Mouse (Mus musculus): ENCODE measurements around the gene Schip1. TPM values are rescaled to one million over a fixed set of nuclear protein-coding genes. Genes with fewer than 3 reads are reported as not detected.

Schip1 gene
- total RNA-seq, 2 experiments from 2014 or later = 2.6 TPM

DNA sequence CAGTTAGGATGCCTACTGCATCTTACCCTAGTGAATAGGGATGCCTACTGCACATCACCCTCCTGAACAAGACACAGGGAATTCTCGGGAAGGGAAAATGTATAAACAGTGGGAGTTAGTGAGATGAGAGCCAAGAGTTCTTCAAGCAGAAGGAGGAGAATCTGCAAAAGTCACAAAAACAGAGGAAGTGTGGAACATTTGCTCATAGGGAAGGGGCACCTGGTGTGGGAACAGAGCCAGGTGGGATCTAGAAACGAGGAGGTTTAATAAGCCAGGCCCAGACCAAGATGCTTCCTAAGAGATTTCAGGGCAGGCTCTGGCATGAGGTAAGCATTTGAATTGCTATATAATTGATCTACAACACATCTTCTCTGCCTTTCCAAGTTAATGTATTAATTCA is 186.0 kb downstream of the Schip1 start:
- no peak for ATAC-seq (replicated peaks; ENCODE audit: low FRiP score, low TSS enrichment, poor library complexity, severe bottlenecking)

DNA sequence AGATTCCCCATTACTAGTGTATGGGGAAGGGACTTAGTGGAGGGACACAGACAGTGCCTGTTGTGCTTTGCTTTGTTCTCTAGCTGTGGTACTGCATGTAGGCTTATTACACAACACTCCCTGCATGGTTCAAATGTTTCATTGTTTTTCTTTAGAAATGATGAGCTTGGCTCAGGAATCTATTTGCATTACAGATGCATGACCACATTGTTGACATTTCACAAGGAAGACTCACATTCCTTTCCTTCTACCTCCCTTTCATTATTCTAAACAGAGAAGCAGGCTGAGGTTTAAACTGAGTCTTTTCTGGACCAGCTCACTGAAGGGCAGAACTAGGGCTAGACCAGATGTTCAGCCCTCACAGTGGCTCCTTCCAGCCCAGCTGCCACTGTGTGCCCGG is 187.7 kb downstream of the Schip1 start:
- ATAC-seq (replicated peaks; ENCODE audit: low FRiP score, low TSS enrichment, poor library complexity, severe bottlenecking) = no peak

DNA sequence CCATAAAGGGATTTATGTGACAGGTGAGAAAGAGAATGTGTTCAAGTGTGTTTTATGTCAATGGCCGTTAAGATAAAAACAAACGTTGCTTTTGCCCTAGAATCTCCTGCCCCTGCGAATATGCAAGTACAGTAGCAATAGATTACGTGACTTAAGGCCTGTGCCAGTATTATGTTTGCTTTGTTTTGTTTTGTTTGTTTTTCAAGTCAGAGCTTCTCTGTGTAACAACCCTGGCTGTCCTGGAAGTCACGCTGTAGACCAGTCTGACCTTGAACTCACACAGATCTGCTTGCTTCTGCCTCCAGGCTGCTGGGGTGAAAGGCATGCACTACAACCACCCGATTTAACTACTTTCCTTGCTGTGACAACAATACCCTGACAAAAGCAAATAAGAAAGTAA is 197.7 kb downstream of the Schip1 start:
- ATAC-seq (replicated peaks; ENCODE audit: low FRiP score, low TSS enrichment, poor library complexity, severe bottlenecking) = no peak

DNA sequence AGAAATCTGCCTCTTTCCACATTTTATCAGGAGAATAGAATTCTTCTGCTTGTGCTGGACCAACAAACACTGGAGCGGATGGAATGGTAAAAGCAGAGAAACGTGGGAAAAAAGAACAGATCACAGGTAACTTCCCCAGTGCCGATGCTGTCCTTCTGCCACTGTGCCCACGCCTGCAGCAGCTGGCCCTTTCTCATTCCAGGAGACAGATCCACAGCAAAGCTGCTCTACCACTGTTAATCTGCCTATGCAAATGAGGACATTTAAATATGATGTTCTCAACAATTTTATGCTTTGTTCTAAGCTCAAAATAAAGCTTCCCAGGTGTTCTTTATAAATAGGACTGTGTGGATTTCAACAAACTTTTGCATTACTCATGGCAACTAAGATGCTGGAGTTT is 203.3 kb downstream of the Schip1 start:
- no peak for ATAC-seq (replicated peaks; ENCODE audit: low FRiP score, low TSS enrichment, poor library complexity, severe bottlenecking)

DNA sequence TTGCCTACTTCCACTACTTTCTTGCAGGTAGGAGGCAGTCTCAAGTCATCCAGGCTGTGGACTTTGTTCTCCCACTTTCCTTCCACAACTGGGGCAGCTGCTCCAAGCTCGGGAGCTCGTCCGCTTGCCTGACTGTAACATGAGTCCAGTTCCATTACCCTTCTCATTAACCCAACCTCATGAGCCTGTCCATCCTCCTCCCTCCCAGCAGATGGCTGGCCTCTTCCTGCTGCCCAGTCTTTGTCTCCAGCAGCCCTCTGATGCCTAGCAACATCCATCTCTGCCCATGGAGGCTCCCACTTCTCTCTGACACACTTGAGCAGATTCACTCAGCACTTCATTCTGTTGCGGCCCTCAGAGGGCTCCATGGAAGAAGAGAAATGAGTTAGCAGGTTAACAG is 204.6 kb downstream of the Schip1 start:
- ATAC-seq (replicated peaks; ENCODE audit: low FRiP score, low TSS enrichment, poor library complexity, severe bottlenecking) = no peak

DNA sequence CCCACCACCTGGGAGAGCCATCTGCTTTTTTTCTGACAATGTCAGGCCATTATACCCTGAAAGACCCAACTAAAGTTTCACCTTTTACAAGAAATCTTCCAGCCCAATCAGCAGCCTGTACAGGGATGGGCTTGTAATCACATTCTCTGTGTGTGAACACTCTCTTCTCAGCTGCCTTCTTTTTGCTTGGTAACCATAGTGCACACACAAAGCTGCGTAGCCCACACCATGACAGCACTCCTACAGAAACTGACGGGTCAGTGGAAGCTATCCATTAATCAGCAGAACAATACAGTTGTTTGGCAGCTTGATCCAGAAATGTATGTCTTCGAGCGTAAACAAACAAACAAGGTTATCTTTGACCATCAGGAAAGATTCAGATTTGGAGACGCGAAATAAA is 205.6 kb downstream of the Schip1 start:
- ATAC-seq (replicated peaks; ENCODE audit: low FRiP score, low TSS enrichment, poor library complexity, severe bottlenecking) = no peak

DNA sequence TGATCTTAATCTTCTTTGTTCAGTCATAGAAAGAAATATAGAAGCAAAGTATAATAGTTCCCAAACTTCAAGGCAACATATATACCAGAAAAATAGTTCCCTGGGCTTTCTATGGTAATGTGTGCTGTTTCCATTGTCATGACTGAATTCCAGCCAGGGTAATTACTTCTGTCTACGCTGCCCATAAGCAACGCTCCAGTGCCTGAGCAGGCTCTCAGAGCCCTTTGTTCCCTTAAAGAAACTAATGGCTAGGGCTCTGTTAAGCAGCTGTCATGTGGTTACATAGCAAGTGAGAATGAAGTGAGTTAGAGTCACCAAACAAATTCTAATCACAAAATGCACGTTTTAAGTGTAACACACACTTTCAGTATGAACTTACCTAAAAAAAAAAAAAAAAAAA is 206.9 kb downstream of the Schip1 start:
- ATAC-seq (replicated peaks; ENCODE audit: low FRiP score, low TSS enrichment, poor library complexity, severe bottlenecking) = no peak

DNA sequence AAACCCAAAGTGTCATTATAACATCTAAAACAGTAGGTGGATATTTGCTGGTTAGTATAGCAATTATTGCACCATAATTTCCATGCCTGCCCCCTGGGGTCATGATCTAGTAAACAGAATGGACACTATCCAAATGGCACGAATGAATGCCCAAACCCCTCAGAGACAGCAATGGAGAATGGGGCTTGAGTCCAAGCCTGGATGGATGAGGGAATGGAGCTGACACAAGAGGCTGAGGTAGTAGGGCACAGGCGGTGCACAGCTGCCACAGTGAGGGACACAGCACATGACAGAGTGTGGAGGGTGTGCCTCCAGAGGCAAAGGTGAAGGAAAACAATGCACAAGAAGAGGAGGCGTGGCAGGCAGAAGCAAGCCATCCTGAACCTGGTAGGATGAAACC is 207.3 kb downstream of the Schip1 start:
- ATAC-seq (replicated peaks; ENCODE audit: low FRiP score, low TSS enrichment, poor library complexity, severe bottlenecking) = no peak

DNA sequence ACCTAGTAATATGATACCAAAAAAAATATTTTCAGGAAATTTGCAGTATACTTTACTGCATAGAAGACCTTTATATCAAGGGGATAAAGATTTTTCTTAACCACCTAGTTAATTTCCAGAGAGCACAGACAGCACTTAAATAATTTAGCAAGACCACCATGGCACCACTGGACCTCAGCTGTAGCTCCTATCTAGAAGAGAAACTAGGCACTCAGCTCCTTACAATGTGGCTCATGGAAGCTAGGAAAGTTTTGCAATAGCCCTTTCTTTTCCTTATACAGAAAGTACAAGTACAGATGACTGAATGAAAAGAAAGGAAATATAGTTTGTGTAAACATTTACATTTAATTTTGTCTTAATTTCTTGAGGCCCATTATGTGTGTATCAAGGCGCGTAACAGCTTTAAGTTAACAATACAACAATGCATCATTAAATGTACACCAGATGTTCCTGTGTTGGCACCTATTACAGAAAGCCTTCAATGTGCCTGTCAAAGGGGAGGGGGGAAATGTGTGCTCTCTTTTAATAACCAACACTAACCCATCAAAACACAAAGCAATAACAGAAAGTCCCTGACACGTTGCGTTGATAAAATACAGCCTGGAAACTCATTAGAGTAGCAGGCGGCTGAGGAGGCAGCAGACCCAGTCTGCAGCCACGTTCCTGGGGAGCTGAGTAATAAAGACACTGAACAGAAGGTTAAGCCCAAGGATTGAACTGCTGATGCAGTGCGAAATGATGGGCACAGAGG is 218.4 kb downstream of the Schip1 start:
- no peak for ATAC-seq (replicated peaks; ENCODE audit: low FRiP score, low TSS enrichment, poor library complexity, severe bottlenecking)

DNA sequence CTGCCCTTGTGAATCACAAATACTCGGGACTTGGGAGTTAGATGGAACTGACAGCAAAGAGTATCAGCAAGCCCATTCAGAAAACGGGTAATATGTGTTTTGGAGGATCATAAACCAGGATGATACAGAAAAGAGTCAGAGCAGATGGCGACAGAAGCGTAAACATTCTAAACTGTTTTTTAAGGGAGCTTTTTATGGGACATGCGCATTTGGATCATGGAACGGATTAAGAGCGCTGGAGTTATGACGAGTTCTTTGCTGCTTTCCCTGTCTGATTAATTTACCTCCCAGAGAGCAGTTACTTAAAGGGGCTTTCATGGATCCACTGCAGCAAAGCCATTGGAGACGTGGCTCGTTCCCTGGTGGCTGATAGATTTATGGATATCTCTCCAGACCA is 219.0 kb downstream of the Schip1 start:
- ATAC-seq (replicated peaks; ENCODE audit: low FRiP score, low TSS enrichment, poor library complexity, severe bottlenecking) = no peak

DNA sequence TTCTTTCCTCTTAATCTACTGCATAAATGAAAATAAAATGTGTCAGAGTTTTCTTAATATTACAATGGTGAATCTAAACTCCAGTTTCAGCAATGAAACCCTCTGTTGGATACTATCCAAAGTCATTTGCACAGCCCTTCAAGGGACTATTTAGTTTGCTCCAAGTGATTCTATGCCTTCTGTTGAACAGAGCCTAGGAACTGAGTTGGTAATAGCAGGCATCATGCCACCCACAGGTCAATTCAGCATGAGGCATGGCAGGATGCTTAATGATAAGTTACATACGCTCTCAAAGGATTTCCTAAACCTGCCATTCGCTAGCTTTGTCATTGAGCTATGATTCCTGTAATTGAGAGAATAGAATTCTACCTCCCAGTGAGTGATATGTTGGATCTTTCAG is 219.9 kb downstream of the Schip1 start:
- ATAC-seq (replicated peaks; ENCODE audit: low FRiP score, low TSS enrichment, poor library complexity, severe bottlenecking) = no peak

DNA sequence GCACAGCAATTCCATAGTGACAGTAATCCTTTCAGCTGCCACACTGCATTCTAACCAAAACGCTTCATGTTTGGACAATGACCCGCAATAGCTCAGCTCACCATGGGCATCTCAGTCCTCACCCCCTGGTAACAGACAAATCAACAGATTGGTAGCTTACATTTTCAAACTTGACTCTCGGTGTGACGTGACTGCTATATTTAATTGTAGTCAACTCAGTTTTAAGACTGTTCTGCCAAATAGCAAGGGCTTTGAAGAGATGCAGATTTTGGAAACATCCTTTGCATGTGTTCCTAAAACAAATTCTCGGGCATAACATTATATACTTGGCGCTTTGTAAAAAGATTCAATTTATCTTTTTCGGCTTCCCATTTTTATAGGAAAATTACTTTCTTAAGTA is 232.2 kb downstream of the Schip1 start:
- ATAC-seq (replicated peaks; ENCODE audit: low FRiP score, low TSS enrichment, poor library complexity, severe bottlenecking) = no peak

DNA sequence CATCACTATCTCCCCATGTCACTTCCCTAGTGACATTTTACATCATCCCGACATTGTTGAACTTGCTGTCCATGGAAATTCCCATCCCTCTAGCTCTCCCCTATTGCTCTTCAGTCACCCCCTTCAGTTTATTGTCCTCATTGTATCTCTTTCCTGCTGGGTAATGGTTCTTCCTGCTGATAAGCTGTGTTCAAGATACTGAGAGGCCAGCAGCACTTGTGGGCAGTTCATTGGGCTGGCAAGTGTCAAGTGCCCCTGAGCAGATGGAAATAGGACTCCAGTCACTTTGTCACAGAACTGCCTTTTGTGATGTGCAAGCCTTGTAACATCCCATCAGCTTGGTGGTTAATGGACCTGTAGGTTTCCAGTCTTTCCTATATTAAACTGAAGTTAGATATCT is 241.0 kb downstream of the Schip1 start:
- ATAC-seq (replicated peaks; ENCODE audit: low FRiP score, low TSS enrichment, poor library complexity, severe bottlenecking) = no peak

DNA sequence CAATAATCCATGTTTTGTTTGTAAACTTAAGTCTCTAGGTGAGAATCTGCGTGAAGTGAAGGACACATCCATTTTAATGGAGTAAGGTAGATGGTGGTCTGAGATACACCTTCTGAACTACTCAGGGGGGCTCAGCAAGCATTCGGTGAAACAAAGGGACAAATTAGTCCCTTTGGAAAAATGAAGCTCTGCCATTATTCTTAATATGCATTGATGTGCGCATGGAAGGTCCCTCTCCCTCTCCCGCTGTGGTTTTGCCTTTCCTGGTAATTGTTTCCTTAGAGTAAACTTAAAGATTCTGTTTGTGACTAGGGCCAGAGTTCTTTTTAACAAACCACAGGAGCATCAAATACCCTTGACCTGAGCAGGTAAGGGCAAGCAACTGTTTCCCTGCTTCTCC is 242.1 kb downstream of the Schip1 start:
- ATAC-seq (replicated peaks; ENCODE audit: low FRiP score, low TSS enrichment, poor library complexity, severe bottlenecking) = no peak

DNA sequence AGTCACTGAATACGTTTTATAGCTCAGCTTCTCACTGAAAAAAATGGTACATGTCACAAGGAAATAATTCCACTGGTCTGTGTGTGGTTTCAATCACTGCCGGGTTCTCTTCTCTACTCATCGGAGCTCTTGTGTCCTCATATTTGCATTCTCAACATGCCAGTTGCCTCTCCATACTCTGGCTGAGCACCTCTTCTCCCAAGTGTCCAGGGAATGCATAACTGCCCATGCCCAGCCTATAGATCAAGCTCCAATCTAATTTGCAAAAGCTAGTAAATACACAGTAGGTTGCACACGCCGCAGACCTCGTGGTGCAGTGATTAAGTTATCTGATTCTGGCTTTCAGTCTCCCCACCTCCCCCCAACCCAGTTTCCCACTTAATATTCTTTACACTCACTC is 261.0 kb downstream of the Schip1 start:
- ATAC-seq (replicated peaks; ENCODE audit: low FRiP score, low TSS enrichment, poor library complexity, severe bottlenecking) = no peak

DNA sequence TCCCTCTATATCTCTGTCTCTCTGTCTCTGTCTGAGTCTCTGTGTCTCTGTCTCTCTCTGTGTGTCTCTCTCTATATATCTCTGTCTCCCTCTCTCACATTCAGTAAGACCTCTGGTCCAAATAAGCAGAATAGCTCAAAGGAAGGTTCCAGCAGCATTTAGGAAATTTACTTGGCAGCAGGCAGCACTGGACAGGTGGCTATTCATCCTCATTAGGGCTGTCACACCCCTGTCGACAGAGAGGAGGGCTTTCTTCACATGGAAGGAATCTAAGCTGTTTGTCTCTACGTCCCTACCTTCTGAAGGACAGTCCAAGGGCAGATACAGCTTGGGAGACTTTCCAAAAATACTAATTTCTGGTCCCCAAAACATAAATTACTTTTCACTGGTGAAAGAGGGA is 267.9 kb downstream of the Schip1 start:
- ATAC-seq (replicated peaks; ENCODE audit: low FRiP score, low TSS enrichment, poor library complexity, severe bottlenecking) = no peak

DNA sequence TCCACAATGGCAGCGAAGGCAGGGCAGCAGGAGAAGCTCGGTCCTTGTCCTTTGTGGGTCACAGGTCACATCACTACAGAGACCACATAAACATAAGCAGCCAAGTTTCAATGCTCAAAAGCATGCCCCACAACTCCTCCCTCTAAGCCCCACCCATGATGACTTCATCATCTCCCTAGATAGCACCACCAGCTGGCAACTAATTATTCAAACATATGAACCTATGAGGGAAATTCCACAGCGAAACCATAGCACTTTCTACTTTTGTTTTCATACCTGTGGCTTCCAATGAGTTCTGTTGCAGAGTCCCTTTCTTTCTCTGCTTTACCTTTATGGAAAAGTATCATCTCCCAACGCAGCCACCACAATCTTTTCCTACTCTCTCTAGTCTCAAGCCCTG is 270.9 kb downstream of the Schip1 start:
- no peak for ATAC-seq (replicated peaks; ENCODE audit: low FRiP score, low TSS enrichment, poor library complexity, severe bottlenecking)

DNA sequence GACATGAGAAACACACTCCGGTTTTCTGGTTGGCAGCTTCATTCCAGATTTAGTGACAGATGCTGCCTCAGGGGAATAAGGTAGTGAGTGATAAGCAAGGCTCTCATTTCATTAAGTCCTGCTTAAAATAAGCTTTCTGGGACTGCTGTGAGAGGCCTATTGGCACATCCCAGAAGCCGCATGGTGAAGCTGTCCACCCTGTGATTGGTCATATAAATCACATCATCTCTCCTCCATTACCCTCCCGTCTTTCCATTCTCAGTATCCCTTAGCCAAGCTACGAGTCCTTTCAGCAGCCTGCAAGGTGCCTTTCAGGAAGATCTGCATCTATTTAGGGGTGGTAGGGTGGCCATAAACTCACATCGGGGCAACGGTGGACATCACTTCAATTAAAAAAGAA is 286.0 kb downstream of the Schip1 start:
- no peak for ATAC-seq (replicated peaks; ENCODE audit: low FRiP score, low TSS enrichment, poor library complexity, severe bottlenecking)

DNA sequence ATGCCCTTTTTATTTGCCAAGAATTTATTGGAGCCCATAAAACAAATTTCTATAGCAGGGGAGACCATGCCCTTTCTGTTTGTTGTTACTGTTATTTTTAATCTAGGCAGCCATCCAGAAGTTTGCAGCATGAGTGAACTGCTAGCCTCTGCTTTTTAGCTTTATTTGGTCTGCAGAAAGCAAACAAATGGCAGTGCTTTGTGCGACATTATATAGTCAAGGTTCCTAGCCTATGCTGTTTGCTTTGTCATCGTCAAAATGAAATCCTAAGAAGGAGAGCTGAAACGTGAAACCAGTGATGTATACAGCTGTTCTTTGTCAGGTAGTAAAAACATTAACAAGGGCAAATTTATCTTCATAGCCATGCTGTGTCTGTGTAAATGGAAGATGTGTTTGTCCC is 286.9 kb downstream of the Schip1 start:
- no peak for ATAC-seq (replicated peaks; ENCODE audit: low FRiP score, low TSS enrichment, poor library complexity, severe bottlenecking)

DNA sequence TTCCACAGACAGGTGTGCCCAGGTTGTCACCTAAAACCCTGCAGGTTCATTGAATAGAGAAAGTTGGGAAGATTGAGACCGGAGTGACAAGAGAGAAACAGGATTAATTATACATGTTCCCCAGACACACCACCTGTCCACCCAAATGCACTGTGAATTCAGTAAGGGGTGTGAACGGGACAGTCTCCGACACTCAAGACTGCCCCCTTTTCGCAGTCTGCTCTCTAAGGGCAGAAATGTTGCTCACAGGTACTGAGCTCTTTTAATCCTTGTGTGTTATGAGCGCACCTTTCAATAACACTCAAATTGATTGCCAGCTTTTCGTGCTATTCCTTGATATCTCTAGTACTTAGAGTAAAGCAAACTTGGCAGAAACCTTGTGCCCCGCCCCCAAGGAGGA is 288.4 kb downstream of the Schip1 start:
- ATAC-seq (replicated peaks; ENCODE audit: low FRiP score, low TSS enrichment, poor library complexity, severe bottlenecking) = no peak

DNA sequence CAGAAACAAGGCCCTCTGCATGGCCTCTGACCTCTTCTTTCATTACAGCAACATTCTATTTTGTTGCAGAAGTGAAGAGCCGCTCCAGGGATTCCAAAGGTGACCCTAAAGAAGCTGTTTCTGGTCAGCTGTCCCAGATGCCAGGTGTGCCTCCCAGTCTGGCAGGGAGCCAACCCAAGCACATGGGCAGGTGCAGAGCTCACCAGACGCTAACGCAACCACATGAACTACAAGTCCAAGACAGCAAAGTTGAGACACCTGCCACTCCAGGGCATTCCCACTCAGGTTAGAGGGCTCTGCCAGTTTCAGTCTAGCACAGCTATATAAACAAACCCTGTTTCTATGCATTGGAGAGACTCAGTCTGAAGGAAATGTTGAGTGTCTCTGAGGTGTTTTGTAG is 288.9 kb downstream of the Schip1 start:
- no peak for ATAC-seq (replicated peaks; ENCODE audit: low FRiP score, low TSS enrichment, poor library complexity, severe bottlenecking)

DNA sequence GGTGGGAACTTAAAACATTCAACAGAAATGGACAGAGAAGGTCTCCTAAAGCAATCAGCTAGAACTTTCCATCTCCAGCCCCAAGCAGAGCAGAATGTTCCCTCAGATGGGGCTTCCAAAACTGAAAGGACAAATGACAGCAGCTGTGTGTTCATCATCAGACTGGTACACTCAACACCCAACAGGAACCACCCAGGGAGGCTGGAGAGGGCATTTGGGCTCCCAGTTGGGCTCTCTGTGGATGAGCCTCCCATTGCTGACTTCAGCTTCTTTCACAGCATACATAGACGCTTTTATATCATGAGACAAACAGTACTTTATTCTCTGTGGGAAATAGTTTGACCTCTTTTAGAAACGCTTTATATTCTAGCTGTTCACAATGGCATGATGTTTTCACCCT is 291.9 kb downstream of the Schip1 start:
- no peak for ATAC-seq (replicated peaks; ENCODE audit: low FRiP score, low TSS enrichment, poor library complexity, severe bottlenecking)
